Mouse (Mus musculus) thymus, adult 2 months (tissue): ENCODE measurements around the gene Gm17490. TPM values are rescaled to one million over a fixed set of nuclear protein-coding genes. Genes with fewer than 3 reads are reported as not detected.

ENCODE experiments used
- DNase-seq: peaks from one replicate; pipeline ENCODE4 v3.0.0; 2021
- H3K27ac ChIP-seq: fragments of 200-500 bp; 2 replicates; pipeline ENCODE4 v1.5.1; 2012; ENCODE audit warnings: low read length, control low read depth; ENCODE audit not compliant: control insufficient read depth, insufficient read depth
- H3K27me3 ChIP-seq: fragments of 200-500 bp; 2 replicates; pipeline ENCODE4 v1.6.1; 2012; ENCODE audit warnings: mild to moderate bottlenecking, low read length, moderate library complexity, mixed read lengths; ENCODE audit not compliant: control insufficient read depth, insufficient read depth
- H3K36me3 ChIP-seq: fragments of 200-500 bp; 2 replicates; pipeline ENCODE4 v1.6.1; 2012; ENCODE audit warnings: mild to moderate bottlenecking, low read length, moderate library complexity; ENCODE audit not compliant: control insufficient read depth, insufficient read depth
- H3K4me1 ChIP-seq: fragments of 200-500 bp; replicated peaks from 2 replicates; pipeline ENCODE4 v1.6.1; 2012; ENCODE audit warnings: low read length; ENCODE audit not compliant: control insufficient read depth, insufficient read depth
- H3K4me3 ChIP-seq: fragments of 200-500 bp; 2 replicates; pipeline ENCODE4 v1.5.1; 2012; ENCODE audit warnings: mild to moderate bottlenecking, low read length, control low read depth, moderate library complexity; ENCODE audit not compliant: control insufficient read depth, insufficient read depth
- CTCF ChIP-seq: fragments of 200-500 bp; IDR thresholded peaks from 2 replicates; pipeline ENCODE4 v1.5.1; 2012; ENCODE audit warnings: mild to moderate bottlenecking, control low read depth, low read length, moderate library complexity, borderline replicate concordance; ENCODE audit not compliant: control insufficient read depth, poor library complexity, insufficient read depth; ENCODE audit errors: extremely low read depth
- POLR2A ChIP-seq: fragments of 200-500 bp; IDR thresholded peaks from 2 replicates; pipeline ENCODE4 v1.6.1; 2012; ENCODE audit warnings: mild to moderate bottlenecking, low read length, control low read depth, moderate library complexity; ENCODE audit not compliant: control insufficient read depth, poor library complexity, insufficient read depth; ENCODE audit errors: extremely low read depth
- WGBS: fragments of 180-500 bp; shearing (Covaris S2); methylation state at CpG from one replicate; pipeline ENCODE4 v1.1.7; 2018; 5-methylcytosine and 5-hydroxymethylcytosine counted together
- polyA plus RNA-seq: library from polyadenylated mRNA; depleted of rRNA; stranded (reverse); fragments of >200 nt; gene quantifications from 2 replicates; pipeline ENCODE4 v1.2.3, GENCODE M21; 2012; rRNA removed

The Gm17490 gene
- polyA plus RNA-seq = not detected in 2 replicates

GRCm38 (mm10) chr2:11625890-11626289, at the start of gene Gm17490:
Gm17490 (minus strand) TSS chr2:11626264.
- Histone ChIP-seq H3K4me3 (no peak within 1 kb of the TSS), H3K36me3 (no peaks in the 10 kb centered on the region), H3K27ac (no peak within 1 kb of the TSS), H3K27me3 (no peaks in the 10 kb centered on the region), H3K4me1 (peaks cover 12% of the 10 kb centered on the region)
- no peak for DNase-seq
- no peak for TF ChIP-seq POLR2A
- TF ChIP-seq CTCF = no peak
- WGBS = 71% methylated on average over 5 of the region's 5 CpGs

- TF ChIP-seq CTCF (no peak), POLR2A (no peak)
- H3K27ac ChIP-seq = no peak overlapping the region
- H3K4me3 ChIP-seq = no peak overlapping the region
- DNase-seq = peak; percentile 71
- no peaks in the 10 kb centered on the region for H3K36me3 ChIP-seq
- H3K27me3 ChIP-seq = no peaks in the 10 kb centered on the region
- peaks cover 2% of the 10 kb centered on the region; the same call in 1 of the 2 replicates for H3K4me1 ChIP-seq
- 38% methylated on average over 3 of the region's 3 CpGs for WGBS
Measured at GRCm38 (mm10) chr2:11672144-11672543, 46.1 kb upstream of the Gm17490 start.

GRCm38 (mm10) chr2:11665326-11665725, 39.3 kb upstream of the Gm17490 start:
- Histone ChIP-seq H3K4me3 (no peak overlapping the region), H3K27ac (no peak overlapping the region)

GRCm38 (mm10) chr2:11664806-11665205, 38.7 kb upstream of the Gm17490 start:
- Histone ChIP-seq H3K4me1 (peaks cover 26% of the 10 kb centered on the region), H3K4me3 (no peak overlapping the region), H3K27ac (no peak overlapping the region), H3K36me3 (no peaks in the 10 kb centered on the region), H3K27me3 (no peaks in the 10 kb centered on the region)
- TF ChIP-seq CTCF (no peak), POLR2A (no peak)
- 91% methylated on average over 4 of the region's 4 CpGs for WGBS
- no peak for DNase-seq

More at GRCm38 (mm10) chr2:11665326-11665725, 39.3 kb upstream of the Gm17490 start:
- Histone ChIP-seq H3K36me3 (no peaks in the 10 kb centered on the region), H3K4me1 (peaks cover 25% of the 10 kb centered on the region), H3K27me3 (no peaks in the 10 kb centered on the region)
- no peak for DNase-seq
- 94% methylated on average over 3 of the region's 3 CpGs for WGBS
- no peak for TF ChIP-seq POLR2A
- TF ChIP-seq CTCF = no peak

- 0 out of 2 replicates have a peak overlapping the region, but pooled peaks have one; percentile 1 for H3K27ac ChIP-seq
- peaks cover 31% of the 10 kb centered on the region for H3K4me1 ChIP-seq
- WGBS = 76% methylated on average over 6 of the region's 6 CpGs
- peak; percentile 31 for DNase-seq
- no peak overlapping the region for H3K4me3 ChIP-seq
- TF ChIP-seq CTCF (no peak), POLR2A (no peak)
- H3K36me3 ChIP-seq = no peaks in the 10 kb centered on the region
- H3K27me3 ChIP-seq = no peaks in the 10 kb centered on the region
Measured at GRCm38 (mm10) chr2:11664367-11664766, 38.3 kb upstream of the Gm17490 start.

GRCm38 (mm10) chr2:11663961-11664360, 37.9 kb upstream of the Gm17490 start:
- WGBS = 20% methylated on average over 10 of the region's 10 CpGs
- Histone ChIP-seq H3K36me3 (no peaks in the 10 kb centered on the region), H3K4me1 (peaks cover 35% of the 10 kb centered on the region), H3K27ac (peak overlapping the region; percentile 75), H3K27me3 (no peaks in the 10 kb centered on the region), H3K4me3 (no peak overlapping the region)
- peak; percentile 88 for DNase-seq
- TF ChIP-seq CTCF = peak; percentile 80; the same call in 1 of the 2 replicates
- TF ChIP-seq POLR2A = no peak

- H3K27ac ChIP-seq = peak overlapping the region; percentile 1; the same call in 1 of the 2 replicates
- H3K4me3 ChIP-seq = no peak overlapping the region
- H3K36me3 ChIP-seq = no peaks in the 10 kb centered on the region
- peaks cover 41% of the 10 kb centered on the region for H3K4me1 ChIP-seq
- no peak for DNase-seq
- 68% methylated on average over 1 of the region's 1 CpGs for WGBS
- no peaks in the 10 kb centered on the region for H3K27me3 ChIP-seq
- TF ChIP-seq CTCF = no peak
- no peak for TF ChIP-seq POLR2A
Measured at GRCm38 (mm10) chr2:11662907-11663230, 36.8 kb upstream of the Gm17490 start.
